Mouse (Mus musculus) liver, adult 2 months (tissue): ENCODE data around the gene Mapk14. TPM values are rescaled to one million over a fixed set of nuclear protein-coding genes. Genes with fewer than 3 reads are reported as not detected.

Source experiments
- DNase-seq: peaks from one replicate; pipeline ENCODE4 v3.0.0-alpha.2; 2011; ENCODE audit warnings: low read depth, low spot score; ENCODE audit errors: extremely low read depth
- H3K27ac ChIP-seq: fragments of 200-500 bp; replicated peaks from 2 replicates; pipeline ENCODE4 v1.5.1; 2012; ENCODE audit warnings: low read depth, mild to moderate bottlenecking, control low read depth, inconsistent platforms, low read length; ENCODE audit not compliant: insufficient read depth
- H3K27me3 ChIP-seq: fragments of 200-500 bp; 2 replicates; pipeline ENCODE4 v1.6.1; 2012; ENCODE audit warnings: mild to moderate bottlenecking, moderate library complexity, low read length, inconsistent platforms; ENCODE audit not compliant: control insufficient read depth, insufficient read depth
- H3K36me3 ChIP-seq: fragments of 200-500 bp; 2 replicates; pipeline ENCODE4 v1.6.1; 2012; ENCODE audit warnings: low read length, inconsistent platforms; ENCODE audit not compliant: control insufficient read depth, insufficient read depth
- H3K4me1 ChIP-seq: fragments of 200-500 bp; 2 replicates; pipeline ENCODE4 v1.6.1; 2011; ENCODE audit warnings: low read length; ENCODE audit not compliant: control insufficient read depth, insufficient read depth
- H3K4me3 ChIP-seq: fragments of 200-500 bp; 2 replicates; pipeline ENCODE4 v1.5.1; 2011; ENCODE audit warnings: low read depth, mild to moderate bottlenecking, control low read depth, low read length, moderate library complexity; ENCODE audit not compliant: insufficient read depth
- H3K79me2 ChIP-seq: fragments of 200-500 bp; 2 replicates; pipeline ENCODE4 v1.6.1; 2012; ENCODE audit warnings: inconsistent platforms, mild to moderate bottlenecking, low read length, moderate library complexity; ENCODE audit not compliant: control insufficient read depth, insufficient read depth
- H3K9ac ChIP-seq: fragments of 200-500 bp; 2 replicates; pipeline ENCODE4 v1.6.1; 2012; ENCODE audit warnings: low read depth, mild to moderate bottlenecking, control low read depth, inconsistent platforms, low read length
- CTCF ChIP-seq: fragments of 200-500 bp; IDR thresholded peaks from 2 replicates; pipeline ENCODE4 v1.5.1; 2011; ENCODE audit warnings: low read depth, low read length, control low read depth
- POLR2A ChIP-seq: fragments of 200-500 bp; IDR thresholded peaks from 2 replicates; pipeline ENCODE4 v1.6.1; 2011; ENCODE audit warnings: low read length, control low read depth; ENCODE audit not compliant: insufficient read depth; ENCODE audit errors: extremely low read depth
- WGBS: fragments of 180-500 bp; shearing (Covaris S2); methylation state at CpG from one replicate; pipeline ENCODE4 v1.1.7; 2018; 5-methylcytosine and 5-hydroxymethylcytosine counted together
- polyA plus RNA-seq: library from polyadenylated mRNA; depleted of rRNA; stranded (reverse); fragments of >200 nt; gene quantifications from 2 replicates; pipeline ENCODE4 v1.2.3, GENCODE M21; 2012
- total RNA-seq: library from RNA; depleted of rRNA; stranded (reverse); fragments of >200 nt; gene quantifications from 2 replicates; pipeline ENCODE4 v1.2.3, GENCODE M21; 2014

Gene Mapk14
- total and polyA plus RNA-seq, 2 experiments, result 37.7 to 51.6 TPM

DNA sequence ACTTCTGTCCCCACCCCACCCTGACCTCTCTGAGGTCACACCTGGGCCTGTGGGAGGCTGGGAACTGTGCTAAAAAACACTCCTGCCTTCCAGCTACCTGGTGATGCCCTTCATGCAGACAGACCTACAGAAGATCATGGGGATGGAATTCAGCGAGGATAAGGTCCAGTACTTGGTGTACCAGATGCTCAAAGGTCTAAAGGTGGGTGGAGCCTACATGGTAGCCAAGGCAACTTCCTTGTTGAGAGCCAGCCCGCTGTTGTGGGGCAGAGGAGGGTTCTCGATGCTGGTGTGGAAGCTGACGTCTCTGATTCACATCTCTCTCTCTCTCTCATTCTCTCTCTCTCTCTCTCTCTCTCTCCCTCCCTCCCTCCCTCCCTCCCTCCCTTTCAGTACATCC lies 84.0 kb downstream of the Mapk14 start:
- no peak overlapping the region for H3K27ac ChIP-seq
- TF ChIP-seq POLR2A (no peak), CTCF (no peak)
- H3K36me3 ChIP-seq, result no peaks in the 10 kb centered on the region
- H3K27me3 ChIP-seq, result peaks cover 5% of the 10 kb centered on the region; the same call in 1 of the 2 replicates
- H3K79me2 ChIP-seq, result no peaks in the 10 kb centered on the region
- no peak overlapping the region for H3K9ac ChIP-seq
- DNase-seq, result peak; percentile 14
- 83% methylated on average over 4 of the region's 4 CpGs for WGBS
- no peak overlapping the region for H3K4me3 ChIP-seq
- H3K4me1 ChIP-seq, result no peaks in the 10 kb centered on the region

DNA sequence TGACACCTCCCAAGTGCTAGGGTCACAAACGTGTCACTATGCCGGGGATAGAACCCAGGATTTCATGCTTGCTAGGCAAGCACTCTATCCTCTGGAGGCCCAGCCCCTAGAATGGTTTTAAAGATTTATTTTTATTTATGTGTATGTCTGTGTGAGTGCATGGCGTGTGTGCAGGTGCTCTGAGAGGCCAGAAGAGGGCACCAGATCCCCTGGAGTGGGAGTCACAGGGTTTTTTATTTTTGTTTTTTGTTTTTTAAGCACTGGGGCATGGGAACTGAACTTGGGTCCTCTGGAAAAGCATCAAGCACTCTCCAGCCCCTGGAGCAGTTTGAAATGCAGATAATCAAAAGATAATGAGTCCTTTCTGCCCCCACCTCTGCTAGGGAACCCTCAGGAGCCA lies 85.7 kb downstream of the Mapk14 start:
- Histone ChIP-seq H3K79me2 (no peaks in the 10 kb centered on the region), H3K27ac (no peak overlapping the region), H3K4me1 (no peaks in the 10 kb centered on the region), H3K9ac (no peak overlapping the region), H3K36me3 (no peaks in the 10 kb centered on the region), H3K27me3 (no peaks in the 10 kb centered on the region), H3K4me3 (no peak overlapping the region)
- WGBS, result 90% methylated on average over 3 of the region's 3 CpGs
- peak; percentile 42; the same call in 1 of the 2 replicates for TF ChIP-seq CTCF
- TF ChIP-seq POLR2A, result no peak
- peak; percentile 14 for DNase-seq

DNA sequence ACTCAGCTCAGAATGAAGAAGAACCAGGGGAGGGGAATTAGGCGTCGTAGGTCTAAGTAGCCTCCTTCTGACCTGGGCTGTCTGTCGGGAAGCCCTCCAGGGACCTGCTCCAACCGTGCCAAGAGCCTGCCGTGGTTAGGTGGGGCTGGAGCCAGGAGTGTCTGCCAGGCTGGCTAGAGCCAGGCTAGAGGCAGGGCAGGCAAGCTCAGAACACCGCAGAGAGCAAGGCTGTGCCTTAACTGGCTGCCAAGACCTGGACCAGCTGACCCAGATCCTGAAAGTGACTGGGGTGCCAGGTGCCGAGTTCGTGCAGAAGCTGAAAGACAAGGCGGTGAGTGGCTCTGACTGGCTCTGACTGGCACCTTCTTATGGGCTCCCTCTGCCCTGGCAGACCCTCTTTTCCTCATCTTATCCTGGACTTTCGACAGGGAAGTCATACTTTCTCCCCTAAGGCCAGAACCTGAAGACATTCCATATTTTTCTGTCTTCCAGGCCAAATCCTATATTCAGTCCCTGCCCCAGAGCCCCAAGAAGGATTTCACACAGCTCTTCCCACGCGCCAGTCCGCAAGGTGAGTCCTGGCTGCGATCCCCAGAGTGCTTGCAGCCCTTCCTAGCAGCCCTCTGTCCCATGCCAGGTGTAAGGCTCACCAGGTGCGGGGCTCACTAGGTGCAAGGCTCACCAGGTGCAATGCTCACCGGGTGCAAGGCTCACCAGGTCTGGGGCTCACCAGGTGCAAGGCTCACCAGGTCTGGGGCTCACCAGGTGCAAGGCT lies 86.3 kb downstream of the Mapk14 start:
- Histone ChIP-seq H3K79me2 (no peaks in the 10 kb centered on the region), H3K27me3 (no peaks in the 10 kb centered on the region), H3K4me1 (no peaks in the 10 kb centered on the region), H3K36me3 (no peaks in the 10 kb centered on the region), H3K27ac (no peak overlapping the region), H3K9ac (no peak overlapping the region), H3K4me3 (no peak overlapping the region)
- WGBS, result 69% methylated on average over 16 of the region's 16 CpGs
- peak; percentile 84 for DNase-seq
- TF ChIP-seq POLR2A (no peak), CTCF (no peak)

DNA sequence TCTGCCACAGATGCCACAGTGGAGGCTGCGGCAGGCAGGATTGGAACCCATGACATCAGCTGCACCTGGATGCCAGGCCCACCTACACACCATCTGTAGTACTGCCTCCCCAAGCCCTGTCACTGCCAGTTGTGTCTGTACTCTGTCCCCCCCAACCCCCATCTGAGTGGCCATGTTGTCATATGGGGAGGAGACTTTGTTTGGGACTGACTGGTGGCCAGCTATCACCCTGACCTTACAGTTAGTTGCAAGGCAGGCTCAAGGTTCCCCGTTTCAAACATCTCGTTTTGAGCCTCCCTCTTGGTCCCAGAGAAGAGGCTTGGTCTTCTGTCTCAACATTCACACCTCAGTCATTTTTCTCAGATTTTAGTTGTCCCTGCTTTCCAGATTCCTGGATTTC lies 88.6 kb downstream of the Mapk14 start:
- no peaks in the 10 kb centered on the region for H3K4me1 ChIP-seq
- 90% methylated on average over 3 of the region's 3 CpGs for WGBS
- H3K27me3 ChIP-seq, result no peaks in the 10 kb centered on the region
- no peaks in the 10 kb centered on the region for H3K79me2 ChIP-seq
- DNase-seq, result no peak
- H3K9ac ChIP-seq, result no peak overlapping the region
- no peaks in the 10 kb centered on the region for H3K36me3 ChIP-seq
- TF ChIP-seq POLR2A (no peak), CTCF (no peak)
- H3K4me3 ChIP-seq, result no peak overlapping the region
- H3K27ac ChIP-seq, result no peak overlapping the region

DNA sequence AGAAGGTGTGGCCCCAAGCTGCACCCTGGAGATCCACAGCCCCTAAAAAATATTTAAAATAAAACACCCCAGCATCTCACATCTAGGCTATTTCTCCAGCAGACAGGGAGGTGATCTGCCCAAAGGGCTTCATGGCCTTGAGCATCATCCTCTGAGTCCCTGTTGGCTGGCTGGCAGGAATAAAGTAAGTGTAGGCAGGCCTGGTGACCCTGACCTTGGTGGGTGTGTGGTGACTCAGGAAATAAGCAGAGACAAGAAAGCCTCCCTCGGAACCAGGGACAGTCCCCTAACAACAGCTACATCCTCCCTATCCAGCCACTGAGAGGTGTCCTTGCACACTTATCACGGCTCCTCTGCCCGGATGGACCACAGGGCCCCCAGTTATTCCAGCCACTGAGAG lies 89.7 kb downstream of the Mapk14 start:
- Histone ChIP-seq H3K9ac (no peak overlapping the region), H3K4me1 (no peaks in the 10 kb centered on the region), H3K4me3 (no peak overlapping the region), H3K36me3 (no peaks in the 10 kb centered on the region), H3K79me2 (no peaks in the 10 kb centered on the region), H3K27ac (no peak overlapping the region), H3K27me3 (no peaks in the 10 kb centered on the region)
- WGBS, result 75% methylated on average over 3 of the region's 3 CpGs
- TF ChIP-seq POLR2A, result no peak
- no peak for TF ChIP-seq CTCF
- no peak for DNase-seq

DNA sequence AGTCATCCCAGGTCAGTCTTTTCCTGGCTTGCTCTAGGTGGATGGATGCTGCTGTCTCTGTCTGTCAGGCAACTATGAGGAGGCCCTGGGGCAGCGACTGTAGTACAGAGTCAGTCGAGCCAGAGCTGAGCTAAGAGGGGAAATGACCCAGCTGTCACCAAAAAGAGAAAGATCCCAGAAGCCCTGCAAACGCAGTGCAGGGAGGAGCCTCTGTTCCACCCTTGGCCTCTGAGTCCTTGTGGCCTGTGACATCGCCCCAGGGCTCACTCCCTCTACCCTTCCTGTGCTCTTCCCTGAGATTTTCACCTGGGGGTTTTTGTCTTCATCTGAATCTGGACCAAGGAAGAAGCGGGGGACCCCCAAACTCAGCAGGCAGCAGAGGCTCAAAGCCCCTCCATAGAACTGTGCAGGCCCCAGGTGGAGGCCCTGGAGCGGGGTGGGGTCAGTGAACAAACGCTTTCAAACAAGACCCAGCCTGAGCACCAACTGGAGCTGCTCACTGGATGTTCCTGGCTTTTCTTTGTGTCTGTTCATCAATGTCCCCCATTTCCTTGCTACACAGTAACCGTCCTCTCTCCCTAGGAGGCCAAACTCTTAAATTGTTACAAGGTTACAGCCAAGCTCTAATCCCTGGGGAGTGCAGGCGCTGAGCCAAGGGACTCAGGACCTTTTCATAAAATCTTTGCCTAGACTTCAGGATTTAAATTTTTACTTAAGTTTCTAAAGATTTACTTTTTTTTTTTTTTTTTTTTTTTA lies 90.3 kb downstream of the Mapk14 start:
- WGBS, result 83% methylated on average over 9 of the region's 9 CpGs
- no peak for TF ChIP-seq POLR2A
- no peak for TF ChIP-seq CTCF
- no peaks in the 10 kb centered on the region for H3K79me2 ChIP-seq
- H3K27ac ChIP-seq, result no peak overlapping the region
- H3K36me3 ChIP-seq, result no peaks in the 10 kb centered on the region
- H3K4me1 ChIP-seq, result no peaks in the 10 kb centered on the region
- H3K9ac ChIP-seq, result no peak overlapping the region
- H3K27me3 ChIP-seq, result no peaks in the 10 kb centered on the region
- no peak overlapping the region for H3K4me3 ChIP-seq
- no peak for DNase-seq
